Mouse (Mus musculus) lung, adult 2 months (tissue): ENCODE results near the gene Ankrd34a.

ENCODE experiments used
- CTCF ChIP-seq: fragments of 200-500 bp; IDR thresholded peaks from 2 replicates; pipeline ENCODE4 v1.5.1; 2011; ENCODE audit warnings: mild to moderate bottlenecking, low read length, control low read depth; ENCODE audit not compliant: insufficient read depth
- POLR2A ChIP-seq: fragments of 200-500 bp; IDR thresholded peaks from 2 replicates; pipeline ENCODE4 v1.6.1; 2011; ENCODE audit warnings: low read depth, mild to moderate bottlenecking, control low read depth, low read length, borderline replicate concordance; ENCODE audit errors: extremely low read depth

DNA sequence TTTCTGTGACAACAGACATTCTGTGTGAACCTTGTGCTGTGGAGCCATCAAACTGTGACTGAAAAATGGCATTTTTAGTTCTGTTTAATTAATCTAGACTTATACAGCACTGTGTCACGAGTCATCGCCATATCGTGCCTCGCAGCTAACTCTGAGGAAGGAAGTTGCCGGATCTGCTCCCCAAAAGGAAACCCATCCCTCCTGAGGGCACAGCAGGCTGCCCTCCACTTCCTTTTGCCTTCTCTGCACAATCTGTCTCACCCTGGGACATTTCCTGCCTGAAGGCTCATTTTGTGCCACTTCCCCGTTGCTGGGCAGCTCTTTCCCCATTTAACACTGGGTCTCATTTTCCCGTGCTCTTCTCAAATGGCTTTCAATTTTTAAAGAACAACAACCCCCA lies 31.8 kb upstream of the Ankrd34a start:
- no peak for TF ChIP-seq CTCF
- TF ChIP-seq POLR2A = peak; percentile 44; the same call in 1 of the 2 replicates
